10 mouse cellular contexts compared by ENCODE assay signal in the genomic region with DNA sequence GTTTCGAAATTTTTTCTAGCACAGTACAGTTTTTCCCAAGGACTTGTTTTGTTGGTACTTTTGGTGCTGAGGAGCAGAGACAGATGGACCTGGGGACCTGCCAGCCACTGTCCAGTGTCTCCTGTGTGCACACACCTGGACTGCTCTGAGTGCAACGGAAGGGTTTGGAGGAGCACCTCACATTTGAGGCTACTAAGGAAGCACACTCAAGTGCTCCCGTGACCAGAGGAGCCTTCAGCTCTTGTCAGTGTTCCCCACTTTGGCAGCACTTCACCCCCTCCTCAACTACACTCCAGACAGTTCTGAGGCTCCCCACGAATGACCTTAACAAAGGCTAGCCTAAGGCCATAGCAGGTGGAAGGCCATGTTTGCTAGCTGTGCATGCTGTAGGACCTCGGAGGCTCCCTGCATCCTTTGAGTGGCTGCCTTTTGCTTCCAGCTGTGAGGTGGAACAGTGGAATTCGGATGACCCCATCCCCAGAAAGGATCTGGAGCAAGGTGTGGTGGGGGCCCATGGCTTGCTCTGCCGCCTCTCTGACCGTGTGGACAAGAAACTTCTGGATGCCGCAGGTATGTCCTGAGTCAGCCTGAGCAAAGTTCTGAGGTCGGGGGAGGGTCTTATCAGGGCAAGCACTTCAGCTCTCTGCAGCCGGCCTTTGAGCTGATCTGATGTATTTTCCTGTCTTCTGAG. TPM values are rescaled to one million over a fixed set of nuclear protein-coding genes. Genes with fewer than 3 reads are reported as not detected.
DNase-seq lines count a peak whose midpoint lies in the region; ATAC-seq lines count a peak whose summit lies in the region.
"Had no signal": no experiment of that assay in that cellular context is flagged by ENCODE, and none has a peak within 500 bp of the region (broad histone marks: within the 10 kb centered on the region; RNA-seq: fewer than 3 reads in every experiment).

No protein-coding gene starts in this region.

- no peak overlapping the region for H3K9ac ChIP-seq in stomach, embryonic 15.5 days

- 64% methylated on average over 11 of the region's 11 CpGs for WGBS in stomach, embryonic 15.5 days

- H3K27me3 ChIP-seq in megakaryocyte, embryonic 14.5 days (replicated peaks): no peaks in the 10 kb centered on the region
- no peaks in the 10 kb centered on the region for H3K27me3 ChIP-seq in stomach, embryonic 15.5 days (replicated peaks)

- H3K4me3 ChIP-seq in megakaryocyte, embryonic 14.5 days (replicated peaks): peak overlapping the region; percentile 98
- peak overlapping the region; percentile 72 for H3K4me3 ChIP-seq in stomach, embryonic 15.5 days (replicated peaks)

- H3K27ac ChIP-seq in stomach, embryonic 15.5 days: no peak overlapping the region

- no peak for ATAC-seq in megakaryocyte, adult 5-6 weeks (ENCODE audit: poor library complexity, severe bottlenecking)
- no peak for ATAC-seq in stomach, embryonic 15.5 days (ENCODE audit: insufficient read depth, low FRiP score, low read depth)

- peak overlapping the region; percentile 95 for H3K4me2 ChIP-seq in stomach, embryonic 15.5 days

- no peaks in the 10 kb centered on the region for H3K9me3 ChIP-seq in megakaryocyte, embryonic 14.5 days
- H3K9me3 ChIP-seq in stomach, embryonic 15.5 days: no peaks in the 10 kb centered on the region

- peaks cover 52% of the 10 kb centered on the region for H3K36me3 ChIP-seq in megakaryocyte, embryonic 14.5 days (replicated peaks; ENCODE audit: low read length)
- H3K36me3 ChIP-seq in stomach, embryonic 15.5 days: peaks cover 4% of the 10 kb centered on the region; the same call in 1 of the 2 replicates

- DNase-seq in cerebellum, adult 9-11 months: peak; percentile 52
- DNase-seq in cerebellum, postnatal 36 days: no peak
- DNase-seq in kidney, postnatal 14 days: peak; percentile 34
- DNase-seq in retina, embryonic 14.5 days (ENCODE audit: low spot score): no peak
- no peak for DNase-seq in layer of hippocampus, adult 9-10 months (ENCODE audit: low spot score)
- DNase-seq: B cell, adult 2 months; left cerebral cortex, postnatal 4 days had no signal

- H3K4me1 ChIP-seq in megakaryocyte, embryonic 14.5 days: peaks cover 54% of the 10 kb centered on the region
- peaks cover 23% of the 10 kb centered on the region for H3K4me1 ChIP-seq in stomach, embryonic 15.5 days

RNA-seq across cellular contexts. Expression of a gene that starts 1.4 kb away (rescaled TPM):
- polyA plus RNA-seq in megakaryocyte, embryonic 14.5 days (2012; ENCODE audit: insufficient read depth, low replicate concordance): 37.4 and 99.0 TPM in 2 replicates
- total RNA-seq in megakaryocyte, adult 5-6 weeks (2015): 6.5 and 7.0 TPM in 2 replicates
- total RNA-seq in megakaryocyte, adult 5-6 weeks (2017): 2.7 and 2.8 TPM in 2 replicates
- 79.2 and 84.2 TPM in 2 replicates for polyA plus RNA-seq in stomach, embryonic 15.5 days (2015; fragmentation: Nextera tagmentation; extraction: Ambion mirVana)

RNA-seq across cellular contexts. Expression of a gene that starts 29.6 kb away (rescaled TPM):
- polyA plus RNA-seq in megakaryocyte, embryonic 14.5 days (2012; ENCODE audit: insufficient read depth, low replicate concordance): 0.89 TPM in 1 of 2 replicates, not detected in the other
- total RNA-seq in megakaryocyte, adult 5-6 weeks (2015): 5.6 and 8.0 TPM in 2 replicates
- total RNA-seq in megakaryocyte, adult 5-6 weeks (2017): 9.0 TPM in 2 replicates
- 17.6 and 20.1 TPM in 2 replicates for polyA plus RNA-seq in stomach, embryonic 15.5 days (2015; fragmentation: Nextera tagmentation; extraction: Ambion mirVana)

RNA-seq across cellular contexts. Expression of a gene that starts 35.8 kb away (rescaled TPM):
- polyA plus RNA-seq in megakaryocyte, embryonic 14.5 days (2012; ENCODE audit: insufficient read depth, low replicate concordance): 2.7 TPM in 1 of 2 replicates, not detected in the other
- 25.3 and 25.9 TPM in 2 replicates for total RNA-seq in megakaryocyte, adult 5-6 weeks (2015)
- 21.0 and 24.3 TPM in 2 replicates for total RNA-seq in megakaryocyte, adult 5-6 weeks (2017)
- 37.4 and 41.8 TPM in 2 replicates for polyA plus RNA-seq in stomach, embryonic 15.5 days (2015; fragmentation: Nextera tagmentation; extraction: Ambion mirVana)

Comparison
In these comparisons a context has a peak if more than half of its experiments do, and no peak if none do; other contexts are left out.
1. DNase-seq: peak in cerebellum, adult 9-11 months (single experiment) and kidney, postnatal 14 days (single experiment); none in cerebellum, postnatal 36 days (0 of 2), retina, embryonic 14.5 days (single experiment) and layer of hippocampus, adult 9-10 months (single experiment).
2. RNA of a gene that starts 35.8 kb away (polyA plus RNA-seq): 37.4 to 41.8 TPM in stomach, embryonic 15.5 days; 2.7 TPM in megakaryocyte, embryonic 14.5 days; every median in the first group is over 10 times any median in the second.